Mouse (Mus musculus) heart, adult 2 months (tissue): ENCODE results near the gene Gpr1. TPM values are rescaled to one million over a fixed set of nuclear protein-coding genes. Genes with fewer than 3 reads are reported as not detected.
"Not testable (repeated sequence)": the region's sequence is repeated elsewhere in the genome, so short reads cannot be mapped to it uniquely, and the experiment has no call there.

Experiments
- DNase-seq, 2 experiments: peaks; one replicate each; pipeline ENCODE4 v3.0.0; 2021
- H3K27ac ChIP-seq: fragments of 200-600 bp; 2 replicates; pipeline ENCODE4 v1.8.1; 2022
- H3K27me3 ChIP-seq: fragments of 200-500 bp; 2 replicates; pipeline ENCODE4 v1.6.1; 2012; ENCODE audit warnings: mild to moderate bottlenecking, low read length, inconsistent platforms, mixed read lengths; ENCODE audit not compliant: control insufficient read depth, insufficient read depth
- H3K36me3 ChIP-seq: fragments of 200-500 bp; 2 replicates; pipeline ENCODE4 v1.6.1; 2012; ENCODE audit warnings: low read length, inconsistent platforms; ENCODE audit not compliant: control insufficient read depth, insufficient read depth
- H3K4me1 ChIP-seq: fragments of 200-500 bp; 2 replicates; pipeline ENCODE4 v1.6.1; 2011; ENCODE audit warnings: low read length; ENCODE audit not compliant: control insufficient read depth, insufficient read depth
- H3K4me3 ChIP-seq: fragments of 200-600 bp; 2 replicates; pipeline ENCODE4 v1.8.1; 2022
- H3K79me2 ChIP-seq: fragments of 200-500 bp; replicated peaks from 2 replicates; pipeline ENCODE4 v1.6.1; 2012; ENCODE audit warnings: mild to moderate bottlenecking, inconsistent platforms, low read length, moderate library complexity, mixed read lengths; ENCODE audit not compliant: control insufficient read depth, insufficient read depth
- H3K9ac ChIP-seq: fragments of 200-500 bp; 2 replicates; pipeline ENCODE4 v1.6.1; 2012; ENCODE audit warnings: low read depth, mild to moderate bottlenecking, control low read depth, inconsistent platforms, low read length, mixed read lengths
- CTCF ChIP-seq: fragments of 200-600 bp; IDR thresholded peaks from 2 replicates; pipeline ENCODE4 v1.8.1; 2022; ENCODE audit warnings: antibody characterized with exemption, mild to moderate bottlenecking, moderate library complexity
- EP300 ChIP-seq: fragments of 200-500 bp; IDR thresholded peaks from 2 replicates; pipeline ENCODE4 v1.6.1; 2011; ENCODE audit warnings: low read depth, low read length, control low read depth; ENCODE audit not compliant: insufficient read depth
- POLR2A ChIP-seq: fragments of 200-500 bp; IDR thresholded peaks from 2 replicates; pipeline ENCODE4 v1.6.1; 2011; ENCODE audit warnings: mild to moderate bottlenecking, low read depth, low read length, control low read depth; ENCODE audit not compliant: insufficient read depth
- WGBS: fragments of 180-500 bp; shearing (Covaris S2); methylation state at CpG from one replicate; pipeline ENCODE4 v1.1.7; 2018; 5-methylcytosine and 5-hydroxymethylcytosine counted together
- intact Hi-C: fragments of 180-260 bp; cut with DNase I; formaldehyde crosslinking; loops from one replicate; pipeline ENCODE4 v1.15.1; 2025
- polyA plus RNA-seq: library from polyadenylated mRNA; depleted of rRNA; stranded (reverse); fragments of >200 nt; gene quantifications from 2 replicates; pipeline ENCODE4 v1.2.3, GENCODE M21; 2012
- total RNA-seq, 2 experiments: library from RNA; stranded (reverse); gene quantifications; 2 replicates each; pipeline ENCODE4 v1.2.3; 2021

The Gpr1 gene
- total and polyA plus RNA-seq, 3 experiments: 0.16 to 0.50 (median 0.31) TPM

- peak; percentile 89 to 90 for DNase-seq
Observed at GRCm38 (mm10) chr1:63181019-63181418, 33.3 kb downstream of the Gpr1 start.

DNA sequence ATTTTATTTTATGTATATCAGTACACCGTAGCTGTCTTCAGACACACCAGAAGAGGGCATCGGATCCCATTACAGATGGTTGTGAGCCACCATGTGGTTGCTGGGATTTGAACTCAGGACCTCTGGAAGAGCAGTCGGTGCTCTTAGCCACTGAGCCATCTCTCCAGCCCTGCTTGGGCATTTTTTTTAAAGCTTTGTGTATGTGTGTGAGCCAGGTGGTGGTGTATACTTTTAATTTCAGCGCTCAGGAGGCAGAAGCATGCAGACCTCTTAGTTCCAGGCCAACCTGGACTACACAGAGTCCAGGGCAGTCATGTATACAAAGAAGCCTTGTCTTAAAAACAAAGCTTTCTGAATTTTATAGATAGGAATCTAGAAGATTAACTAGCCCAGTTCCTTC lies 33.8 kb downstream of the Gpr1 start:
- not testable (repeated sequence) for H3K27me3 ChIP-seq, H3K9ac ChIP-seq, DNase-seq, H3K27ac ChIP-seq, H3K4me3 ChIP-seq, H3K79me2 ChIP-seq, H3K4me1 ChIP-seq
- peaks cover 13% of the 10 kb centered on the region for H3K36me3 ChIP-seq
- WGBS: 73% methylated on average over 4 of the region's 4 CpGs
- intact Hi-C loops: loop anchor here (5.0 to 10.0 kb wide), 2 partner anchors 57 to 304 kb away; no protein-coding TSS in a partner anchor

More at GRCm38 (mm10) chr1:63181019-63181418, 33.3 kb downstream of the Gpr1 start:
- no peaks in the 10 kb centered on the region; the same call in 1 of the 2 replicates for H3K79me2 ChIP-seq
- TF ChIP-seq CTCF (peak; percentile 94), POLR2A (0 out of 2 replicates have a peak, but pooled peaks have one; percentile 36), EP300 (peak; percentile 66; the same call in 1 of the 2 replicates)
- H3K9ac ChIP-seq: no peak overlapping the region
- H3K27me3 ChIP-seq: no peaks in the 10 kb centered on the region
- H3K4me3 ChIP-seq: no peak overlapping the region
- WGBS: 5% methylated on average over 3 of the region's 3 CpGs
- H3K27ac ChIP-seq: no peak overlapping the region
- H3K36me3 ChIP-seq: peaks cover 12% of the 10 kb centered on the region
- no peaks in the 10 kb centered on the region; the same call in none of the 2 replicates for H3K4me1 ChIP-seq
- intact Hi-C loops: loop anchor here (5.0 to 10.0 kb wide), 2 partner anchors 56 to 304 kb away; no protein-coding TSS in a partner anchor

GRCm38 (mm10) chr1:63180122-63180521 lies 34.2 kb downstream of the Gpr1 start:
- peaks cover 3% of the 10 kb centered on the region for H3K4me1 ChIP-seq
- no peak overlapping the region for H3K9ac ChIP-seq
- peaks cover 3% of the 10 kb centered on the region for H3K79me2 ChIP-seq
- no peak overlapping the region for H3K4me3 ChIP-seq
- 95% methylated on average over 4 of the region's 4 CpGs for WGBS
- H3K27me3 ChIP-seq: no peaks in the 10 kb centered on the region
- intact Hi-C loops: loop anchor here (5.0 to 10.0 kb wide), 2 partner anchors 57 to 305 kb away; no protein-coding TSS in a partner anchor
- DNase-seq: no peak
- H3K27ac ChIP-seq: no peak overlapping the region
- H3K36me3 ChIP-seq: peaks cover 17% of the 10 kb centered on the region
- TF ChIP-seq EP300 (no peak), POLR2A (no peak), CTCF (no peak)

- Histone ChIP-seq H3K36me3 (peaks cover 27% of the 10 kb centered on the region), H3K27ac (no peak overlapping the region), H3K27me3 (no peaks in the 10 kb centered on the region), H3K4me3 (no peak overlapping the region), H3K4me1 (peaks cover 4% of the 10 kb centered on the region), H3K79me2 (peaks cover 4% of the 10 kb centered on the region), H3K9ac (no peak overlapping the region)
- intact Hi-C loops: no loop called here
- WGBS: 55% methylated on average over 3 of the region's 3 CpGs
- DNase-seq: no peak
- TF ChIP-seq EP300: no peak
- TF ChIP-seq POLR2A: no peak
- no peak for TF ChIP-seq CTCF
Observed at GRCm38 (mm10) chr1:63178308-63178707, 36.0 kb downstream of the Gpr1 start.

GRCm38 (mm10) chr1:63176604-63177421 lies 37.5 kb downstream of the Gpr1 start, which contains the start of the genes Eef1b2 and Ndufs1:
TSS of gene Eef1b2 (plus strand) at chr1:63176825.
TSS of gene Ndufs1 (minus strand) at chr1:63176833.
- TF ChIP-seq CTCF (no peak), EP300 (0 out of 2 replicates have a peak, but pooled peaks have one; percentile 23), POLR2A (peak; percentile 84)
- H3K27ac ChIP-seq: peak within 1 kb of the TSS; percentile 99
- peaks cover 4% of the 10 kb centered on the region for H3K4me1 ChIP-seq
- H3K9ac ChIP-seq: peak within 1 kb of the TSS; percentile 91
- DNase-seq: peak; percentile 97
- H3K27me3 ChIP-seq: no peaks in the 10 kb centered on the region
- peaks cover 27% of the 10 kb centered on the region for H3K36me3 ChIP-seq
- intact Hi-C loops: loop anchor here (1.0 kb wide), 1 partner anchor 63 kb away; the partner anchor contains the start of gene Ino80d
- H3K79me2 ChIP-seq: peaks cover 4% of the 10 kb centered on the region
- H3K4me3 ChIP-seq: peak within 1 kb of the TSS; percentile 82
- under 1% methylated on average over 72 of the region's 72 CpGs for WGBS

DNA sequence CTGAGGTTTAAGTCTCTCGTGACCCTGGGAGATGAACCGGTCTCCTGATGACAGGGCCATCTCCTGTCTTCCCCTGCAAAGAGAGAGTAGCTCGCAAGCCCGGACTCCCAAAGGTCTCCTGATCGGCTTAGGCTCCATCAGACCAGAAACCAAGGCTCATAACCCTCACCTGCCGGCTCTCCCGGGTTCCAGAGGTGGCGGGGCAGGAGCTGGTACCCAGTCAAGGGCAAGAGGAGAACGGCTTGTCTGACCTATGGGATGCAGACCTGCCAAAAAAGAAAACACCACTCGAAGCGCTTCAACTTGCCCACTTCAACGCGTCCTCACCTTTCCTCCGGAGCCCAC lies 38.1 kb downstream of the Gpr1 start:
- DNase-seq: no peak
- under 1% methylated on average over 14 of the region's 14 CpGs for WGBS
- Histone ChIP-seq H3K27me3 (no peaks in the 10 kb centered on the region), H3K4me3 (peak overlapping the region; percentile 82), H3K27ac (peak overlapping the region; percentile 99), H3K4me1 (peaks cover 4% of the 10 kb centered on the region), H3K36me3 (peaks cover 27% of the 10 kb centered on the region), H3K9ac (peak overlapping the region; percentile 64), H3K79me2 (peaks cover 4% of the 10 kb centered on the region)
- TF ChIP-seq CTCF: no peak
- TF ChIP-seq POLR2A: no peak
- no peak for TF ChIP-seq EP300
- intact Hi-C loops: loop anchor here (1.0 kb wide), 1 partner anchor 62 kb away; the partner anchor contains the start of gene Ino80d
